Mouse (Mus musculus): Measurements from ENCODE around the gene Rgl1. TPM values are rescaled to one million over a fixed set of nuclear protein-coding genes. Genes with fewer than 3 reads are reported as not detected.

The Rgl1 gene
- polyA plus RNA-seq (2012; rRNA removed; ENCODE audit: low replicate concordance), result 18.9 and 32.1 TPM in 2 replicates

GRCm38 (mm10) chr1:152766032-152766772, at the start of gene Rgl1, which contains the start of gene Arpc5:
TSS of gene Rgl1 (minus strand) at chr1:152766351.
TSS of gene Arpc5 (plus strand) at chr1:152766542.

GRCm38 (mm10) chr1:152799897-152800296, 33.7 kb upstream of the Rgl1 start, which contains the start of gene Ncf2:
TSS of gene Ncf2 (plus strand) at chr1:152800194.

DNA sequence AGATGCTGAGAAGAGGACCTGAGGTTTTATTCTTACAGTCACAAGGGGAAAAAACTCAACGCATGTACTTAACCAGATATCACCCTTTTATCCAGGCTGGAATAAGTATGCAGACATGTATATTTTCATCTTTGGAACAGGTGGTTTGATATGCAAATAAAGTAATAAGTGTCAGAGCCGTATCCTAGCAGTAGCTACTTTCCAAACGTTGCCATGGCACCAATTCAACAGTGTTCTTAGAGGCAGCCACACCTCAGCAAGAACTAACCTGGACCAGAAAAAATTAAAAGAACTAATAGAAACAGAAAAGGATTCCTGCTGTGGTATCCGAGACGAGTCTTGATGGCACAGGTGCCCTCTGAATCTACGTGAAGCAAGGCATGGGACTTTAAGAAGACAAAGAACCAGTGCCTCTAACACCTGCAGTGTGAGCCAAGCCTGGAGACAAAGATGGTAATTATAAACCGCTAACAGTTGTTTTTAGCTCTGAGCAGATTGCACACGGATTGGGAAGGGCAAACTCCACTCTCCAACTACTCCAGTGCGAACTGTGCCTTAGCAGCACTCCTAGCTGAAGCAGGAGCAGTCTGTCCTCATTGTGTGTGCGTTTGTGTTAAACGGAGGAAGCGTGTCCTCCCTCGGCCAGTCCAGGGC, 15.7 kb downstream of the Rgl1 start, which contains the start of gene Apobec4:
Apobec4 (plus strand) TSS at position 240 of the 654 bp plus-strand sequence.

Other genes with a start within 250 kb of the Rgl1 start
- gene Apobec4, start 15.8 kb downstream of the Rgl1 start, polyA plus RNA-seq (2012; rRNA removed; ENCODE audit: low replicate concordance), result not detected in 2 replicates
- 80.5 and 92.3 TPM in 2 replicates for gene Arpc5, start 191 bp upstream of the Rgl1 start, polyA plus RNA-seq (2012; rRNA removed; ENCODE audit: low replicate concordance)
- gene Ncf2, start 33.8 kb upstream of the Rgl1 start, polyA plus RNA-seq (2012; rRNA removed; ENCODE audit: low replicate concordance), result 11.9 and 12.7 TPM in 2 replicates
- gene Smg7, start 136.3 kb upstream of the Rgl1 start, polyA plus RNA-seq (2012; rRNA removed; ENCODE audit: low replicate concordance), result 38.8 and 48.4 TPM in 2 replicates
- gene Nmnat2, start 188.6 kb upstream of the Rgl1 start, polyA plus RNA-seq (2012; rRNA removed; ENCODE audit: low replicate concordance), result 0.96 and 1.1 TPM in 2 replicates

Data from mammary gland, adult 2 months (tissue).